Mouse (Mus musculus) testis, postnatal 10 days (tissue): ENCODE results near the gene Mettl4.

ENCODE experiments used
- DNase-seq: peaks from one replicate; pipeline ENCODE4 v3.0.0; 2021; ENCODE audit warnings: low spot score

Mettl4 gene

GRCm38 (mm10) chr17:94749466-94750135, at the start of gene Mettl4:
TSS of gene Mettl4 (minus strand) at chr17:94750019.
- DNase-seq = peak; percentile 94

GRCm38 (mm10) chr17:94778871-94779482, 29.2 kb upstream of the Mettl4 start:
- DNase-seq = no peak

- no peak for DNase-seq
These were observed 18.7 kb upstream of the Mettl4 start for GRCm38 (mm10) chr17:94768491-94768890.

GRCm38 (mm10) chr17:94764711-94765110, 14.9 kb upstream of the Mettl4 start:
- no peak for DNase-seq

- no peak for DNase-seq
These were observed 14.2 kb upstream of the Mettl4 start for GRCm38 (mm10) chr17:94764011-94764410.

- no peak for DNase-seq
These were observed 12.6 kb upstream of the Mettl4 start for GRCm38 (mm10) chr17:94762405-94762804.

- no peak for DNase-seq
These were observed 414 bp upstream of the Mettl4 start for GRCm38 (mm10) chr17:94750136-94750729.

- no peak for DNase-seq
These were observed 11.6 kb downstream of the Mettl4 start for GRCm38 (mm10) chr17:94738173-94738572.

- DNase-seq = no peak
These were observed 13.9 kb downstream of the Mettl4 start for GRCm38 (mm10) chr17:94735885-94736284.

- DNase-seq = peak; percentile 44
These were observed 14.4 kb downstream of the Mettl4 start for GRCm38 (mm10) chr17:94735437-94735836.

GRCm38 (mm10) chr17:94730416-94730815, 19.4 kb downstream of the Mettl4 start:
- DNase-seq = peak; percentile 49

- DNase-seq = no peak
These were observed 23.1 kb downstream of the Mettl4 start for GRCm38 (mm10) chr17:94726750-94727149.

GRCm38 (mm10) chr17:94673515-94674317, 76.1 kb downstream of the Mettl4 start:
- DNase-seq = no peak
